Mouse (Mus musculus) hindbrain, embryonic 13.5 days (tissue): ENCODE measurements around the gene 1700016D06Rik. TPM values are rescaled to one million over a fixed set of nuclear protein-coding genes. Genes with fewer than 3 reads are reported as not detected.

ENCODE experiments used
- ATAC-seq: fragments of 200-750 bp; cut with Nextera tagmentation; 2 replicates; pipeline ENCODE4 v1.8.0; 2017; ENCODE audit warnings: moderate TSS enrichment; ENCODE audit not compliant: low FRiP score
- H3K27ac ChIP-seq: fragments of 300-500 bp; sonication (generic); 2 replicates; pipeline ENCODE4 v1.5.1; 2015; ENCODE audit warnings: inconsistent platforms, mild to moderate bottlenecking, moderate library complexity
- H3K27me3 ChIP-seq: fragments of 300-500 bp; sonication (generic); 2 replicates; pipeline ENCODE4 v1.6.1; 2015; ENCODE audit warnings: mild to moderate bottlenecking, inconsistent platforms
- H3K36me3 ChIP-seq: fragments of 300-500 bp; sonication (generic); 2 replicates; pipeline ENCODE4 v1.6.1; 2015; ENCODE audit warnings: mild to moderate bottlenecking, inconsistent platforms
- H3K4me1 ChIP-seq: fragments of 300-500 bp; sonication (generic); replicated peaks from 2 replicates; pipeline ENCODE4 v1.6.1; 2015; ENCODE audit warnings: inconsistent platforms
- H3K4me2 ChIP-seq: fragments of 300-500 bp; sonication (generic); 2 replicates; pipeline ENCODE4 v1.6.1; 2015; ENCODE audit warnings: inconsistent platforms, mild to moderate bottlenecking, moderate library complexity
- H3K4me3 ChIP-seq: fragments of 300-500 bp; sonication (generic); 2 replicates; pipeline ENCODE4 v1.5.1; 2015; ENCODE audit warnings: mild to moderate bottlenecking, inconsistent platforms
- H3K9ac ChIP-seq: fragments of 300-500 bp; sonication (generic); 2 replicates; pipeline ENCODE4 v1.6.1; 2015; ENCODE audit warnings: mild to moderate bottlenecking, inconsistent platforms
- H3K9me3 ChIP-seq: fragments of 300-500 bp; sonication (generic); 2 replicates; pipeline ENCODE4 v1.6.1; 2016; ENCODE audit warnings: inconsistent platforms
- WGBS: fragments of 180-500 bp; shearing (Covaris S2); methylation state at CpG from one replicate; pipeline ENCODE4 v1.1.7; 2015; 5-methylcytosine and 5-hydroxymethylcytosine counted together
- polyA plus RNA-seq: library from polyadenylated mRNA; unstranded; fragments of >200 nt; fragmentation: Nextera tagmentation; extraction: Ambion mirVana; gene quantifications from 2 replicates; pipeline ENCODE4 v1.2.1, GENCODE M21; 2015

1700016D06Rik gene
- not detected in 2 replicates for polyA plus RNA-seq

DNA sequence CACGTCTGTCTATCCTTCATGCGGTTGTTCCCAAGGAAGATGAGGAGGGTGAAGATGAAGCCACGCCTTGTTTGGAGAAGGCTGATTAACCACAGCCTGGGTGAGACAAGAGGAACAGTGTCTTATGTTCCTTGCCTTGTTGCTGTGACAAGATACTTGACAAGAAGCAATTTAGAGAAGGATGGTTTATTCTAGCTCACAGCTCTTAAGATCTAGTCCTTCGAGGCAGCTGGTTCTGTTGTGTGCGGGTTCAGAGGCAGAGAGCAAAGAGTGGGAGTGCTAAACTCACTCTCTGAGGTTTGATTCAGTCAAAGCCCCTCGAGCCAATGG lies at the start of gene 1700016D06Rik:
1700016D06Rik (minus strand) TSS at position 31 of the 330 bp plus-strand sequence.
- H3K4me3 ChIP-seq: peak within 1 kb of the TSS; percentile 15; the same call in 1 of the 2 replicates
- no peak for ATAC-seq
- no peak within 1 kb of the TSS for H3K27ac ChIP-seq
- 0 out of 2 replicates have a peak, but pooled peaks cover 11% of the 10 kb centered on the region for H3K27me3 ChIP-seq
- H3K36me3 ChIP-seq: no peaks in the 10 kb centered on the region
- 70% methylated on average over 6 of the region's 6 CpGs for WGBS
- no peaks in the 10 kb centered on the region for H3K9me3 ChIP-seq
- H3K9ac ChIP-seq: peak within 1 kb of the TSS; percentile 60; the same call in 1 of the 2 replicates
- peak within 1 kb of the TSS; percentile 51 for H3K4me2 ChIP-seq
- peaks cover 4% of the 10 kb centered on the region for H3K4me1 ChIP-seq

DNA sequence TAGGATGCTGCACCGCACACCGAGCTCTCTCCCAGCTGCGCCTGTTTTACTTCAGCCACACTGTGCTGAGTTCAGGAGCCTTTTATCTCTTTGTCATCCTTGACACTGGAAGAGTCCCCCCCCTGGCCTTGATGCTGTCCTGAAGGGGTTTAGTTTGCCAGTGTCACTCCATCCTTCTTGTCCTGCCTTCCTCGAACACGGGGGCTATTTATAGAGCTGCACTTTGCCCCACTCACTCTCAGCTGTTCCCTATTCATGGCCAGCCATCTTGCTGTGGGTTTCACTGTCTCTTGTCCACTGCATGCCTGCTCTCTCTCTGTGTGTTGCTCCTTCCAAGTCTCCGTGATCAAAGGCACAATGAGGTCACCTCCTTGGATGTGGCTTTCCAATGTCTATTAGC lies 48.6 kb upstream of the 1700016D06Rik start:
- Histone ChIP-seq H3K36me3 (no peaks in the 10 kb centered on the region), H3K4me2 (no peak overlapping the region), H3K4me3 (no peak overlapping the region), H3K4me1 (peaks cover 28% of the 10 kb centered on the region), H3K27ac (no peak overlapping the region), H3K27me3 (no peaks in the 10 kb centered on the region), H3K9me3 (no peaks in the 10 kb centered on the region), H3K9ac (no peak overlapping the region)
- 69% methylated on average over 6 of the region's 6 CpGs for WGBS
- no peak for ATAC-seq

DNA sequence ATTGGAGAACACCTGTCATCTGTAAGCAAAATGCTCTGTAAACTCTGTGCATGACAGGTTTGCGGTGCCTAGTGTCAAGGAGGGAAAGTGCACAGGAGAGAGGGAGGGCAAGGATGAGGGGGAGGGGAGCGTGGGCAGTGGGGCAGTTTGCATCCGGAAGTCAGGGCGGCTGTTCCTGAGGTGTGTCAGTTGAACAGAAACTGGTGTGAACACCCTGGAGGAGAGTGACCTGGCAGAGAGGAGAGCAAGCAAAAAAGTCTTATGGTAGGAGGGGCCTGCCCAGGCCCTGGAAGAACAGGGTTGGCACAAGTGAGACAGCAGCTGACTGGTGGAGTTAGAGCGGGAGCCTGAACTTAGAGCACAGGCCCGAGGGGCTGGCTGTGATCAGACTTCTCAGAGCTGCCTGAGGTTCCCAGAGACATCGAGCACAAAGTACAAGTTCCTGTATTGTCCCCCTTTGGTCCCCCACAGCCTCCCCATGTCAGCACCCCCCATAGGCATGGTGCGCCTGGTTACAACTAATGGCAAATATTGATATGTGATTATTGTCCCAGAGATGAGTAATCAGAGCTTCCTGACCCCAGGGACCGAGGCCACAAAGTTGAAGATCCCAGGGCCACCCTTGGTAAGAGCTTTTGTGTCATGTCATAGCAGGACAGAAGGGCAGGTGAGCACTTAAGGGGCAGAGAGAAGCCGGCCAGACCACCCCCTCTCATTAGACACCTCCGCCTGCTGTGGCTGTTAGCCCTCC lies 46.2 kb upstream of the 1700016D06Rik start:
- Histone ChIP-seq H3K4me1 (peaks cover 34% of the 10 kb centered on the region; the same call in 1 of the 2 replicates), H3K9ac (0 out of 2 replicates have a peak overlapping the region, but pooled peaks have one; percentile 35), H3K27ac (no peak overlapping the region), H3K4me2 (no peak overlapping the region), H3K36me3 (no peaks in the 10 kb centered on the region), H3K27me3 (no peaks in the 10 kb centered on the region), H3K9me3 (no peaks in the 10 kb centered on the region), H3K4me3 (no peak overlapping the region)
- no peak for ATAC-seq
- 90% methylated on average over 11 of the region's 11 CpGs for WGBS

DNA sequence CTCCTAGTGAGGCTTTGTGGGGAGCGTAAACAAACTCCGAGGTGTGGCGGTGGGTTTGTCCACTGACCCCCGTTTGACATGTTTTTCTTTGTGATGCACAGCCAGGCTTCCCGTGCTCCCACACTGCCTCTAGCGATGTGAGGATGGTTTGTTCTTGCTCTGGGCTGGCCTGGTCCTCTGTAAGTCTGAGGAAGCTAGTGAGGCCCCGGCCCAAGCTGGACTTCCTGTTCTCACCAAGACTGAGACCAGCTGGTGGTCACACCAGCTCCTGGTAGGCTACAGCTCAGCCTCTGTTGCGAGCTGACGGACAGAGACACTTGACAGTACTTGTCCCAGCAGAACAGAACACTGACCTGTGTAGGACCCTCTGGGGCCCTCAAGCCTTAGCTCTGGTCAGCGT lies 42.7 kb upstream of the 1700016D06Rik start:
- no peak overlapping the region for H3K4me2 ChIP-seq

DNA sequence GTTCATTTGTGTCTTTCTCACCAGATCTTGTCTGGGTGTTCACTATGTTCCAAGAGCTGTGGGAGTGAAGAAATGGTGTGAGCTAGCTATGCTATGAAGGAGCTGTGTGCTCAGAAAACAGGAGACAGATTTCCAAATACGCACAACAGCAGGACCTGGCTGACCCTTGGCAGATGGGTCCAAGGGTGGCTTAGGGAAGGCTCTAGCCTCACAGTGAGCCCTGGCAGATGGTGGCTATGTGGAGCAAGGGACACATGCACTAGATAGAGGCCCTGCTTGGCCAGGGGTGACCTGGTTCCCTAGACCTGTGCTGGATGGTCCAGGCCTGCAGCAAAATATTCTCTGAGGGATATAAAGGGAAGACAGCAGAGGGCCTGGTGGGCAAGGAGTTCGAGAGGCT lies 40.0 kb upstream of the 1700016D06Rik start:
- ATAC-seq: no peak
- H3K36me3 ChIP-seq: peaks cover 43% of the 10 kb centered on the region
- H3K9me3 ChIP-seq: no peaks in the 10 kb centered on the region
- H3K27me3 ChIP-seq: no peaks in the 10 kb centered on the region
- WGBS: 90% methylated on average over 2 of the region's 2 CpGs
- H3K4me1 ChIP-seq: 0 out of 2 replicates have a peak, but pooled peaks cover 14% of the 10 kb centered on the region
- H3K9ac ChIP-seq: no peak overlapping the region
- no peak overlapping the region for H3K27ac ChIP-seq
- H3K4me3 ChIP-seq: no peak overlapping the region
- H3K4me2 ChIP-seq: no peak overlapping the region

More for the DNA sequence above, 42.7 kb upstream of the 1700016D06Rik start:
- Histone ChIP-seq H3K27me3 (no peaks in the 10 kb centered on the region), H3K4me3 (no peak overlapping the region), H3K36me3 (peaks cover 23% of the 10 kb centered on the region), H3K9ac (no peak overlapping the region), H3K9me3 (no peaks in the 10 kb centered on the region), H3K27ac (no peak overlapping the region), H3K4me1 (peaks cover 33% of the 10 kb centered on the region; the same call in 1 of the 2 replicates)
- no peak for ATAC-seq
- WGBS: 83% methylated on average over 10 of the region's 10 CpGs

DNA sequence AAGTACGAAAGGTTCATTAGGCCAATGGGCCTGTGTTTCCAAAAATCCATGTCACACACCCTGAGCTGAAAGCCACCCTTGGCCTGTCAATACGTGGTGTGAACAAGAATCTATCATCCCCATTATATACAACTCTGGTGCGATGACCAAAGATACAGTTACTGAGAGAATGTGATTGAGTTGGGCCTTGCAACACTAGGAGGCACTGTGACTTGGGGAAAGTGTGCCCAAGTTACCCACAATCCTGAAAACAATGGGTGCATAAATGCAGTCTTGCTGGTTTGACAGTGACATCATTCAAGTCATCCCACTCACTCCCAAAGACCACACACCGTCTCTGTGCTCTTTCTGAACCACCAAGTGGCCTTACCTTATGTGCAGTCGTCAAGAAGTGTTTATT lies 38.2 kb upstream of the 1700016D06Rik start:
- no peak for ATAC-seq
- WGBS: 88% methylated on average over 5 of the region's 5 CpGs
- Histone ChIP-seq H3K9ac (no peak overlapping the region), H3K27ac (no peak overlapping the region), H3K4me3 (no peak overlapping the region), H3K9me3 (no peaks in the 10 kb centered on the region), H3K4me2 (no peak overlapping the region), H3K27me3 (no peaks in the 10 kb centered on the region), H3K36me3 (peaks cover 56% of the 10 kb centered on the region), H3K4me1 (peaks cover 22% of the 10 kb centered on the region; the same call in 1 of the 2 replicates)

DNA sequence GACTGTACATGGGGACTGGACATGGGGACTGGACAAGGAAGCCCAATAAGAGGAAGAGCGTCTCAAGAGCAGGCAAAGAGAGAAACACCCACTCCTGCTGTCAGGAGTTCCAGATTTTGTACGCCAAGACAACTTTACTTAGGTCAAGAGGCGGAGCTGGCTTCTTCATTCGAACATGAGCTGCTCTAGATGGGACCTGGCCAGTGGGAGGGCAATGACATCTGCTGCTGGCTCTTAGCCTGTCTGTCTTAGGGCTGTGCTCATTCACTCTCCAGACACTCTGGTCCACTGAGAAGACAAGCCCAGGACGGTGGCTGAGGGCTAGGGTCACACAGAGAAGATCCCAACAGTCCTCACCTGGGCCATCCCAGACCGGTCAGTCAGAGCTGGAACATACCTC lies 36.2 kb upstream of the 1700016D06Rik start:
- WGBS: 91% methylated on average over 6 of the region's 6 CpGs
- Histone ChIP-seq H3K4me2 (no peak overlapping the region), H3K9me3 (no peaks in the 10 kb centered on the region), H3K27ac (no peak overlapping the region), H3K4me1 (peaks cover 21% of the 10 kb centered on the region), H3K36me3 (peaks cover 56% of the 10 kb centered on the region), H3K9ac (no peak overlapping the region), H3K4me3 (no peak overlapping the region), H3K27me3 (no peaks in the 10 kb centered on the region)
- no peak for ATAC-seq

DNA sequence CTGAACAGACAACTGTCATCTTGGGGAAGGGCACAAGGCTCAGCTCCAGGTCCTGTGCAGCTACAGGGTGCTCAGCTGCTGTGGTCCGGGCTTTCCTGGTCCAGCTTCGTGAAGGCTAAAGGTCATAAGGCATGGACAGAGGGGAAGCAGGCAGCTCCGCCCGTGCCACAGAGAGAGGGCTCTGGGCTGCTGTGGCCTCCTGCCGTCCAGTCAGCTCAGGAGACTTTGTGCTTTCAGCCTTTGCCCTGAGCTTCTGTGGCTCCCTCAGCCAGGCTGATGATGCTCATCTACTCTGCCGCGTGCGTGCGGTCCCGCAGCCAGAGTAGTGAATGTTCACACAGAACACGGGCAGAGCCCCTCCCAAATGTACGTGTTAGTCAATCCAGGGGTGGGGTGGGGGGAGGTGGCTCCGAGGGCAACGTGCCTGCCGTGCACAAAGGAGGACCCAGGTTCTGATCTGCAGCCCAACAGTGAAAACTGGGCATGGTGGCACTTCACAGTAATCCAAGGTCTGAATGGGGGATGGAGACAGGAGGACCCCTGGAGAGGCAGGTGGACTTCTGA lies 34.9 kb upstream of the 1700016D06Rik start:
- Histone ChIP-seq H3K27me3 (no peaks in the 10 kb centered on the region), H3K9me3 (no peaks in the 10 kb centered on the region), H3K9ac (no peak overlapping the region), H3K4me1 (peaks cover 26% of the 10 kb centered on the region), H3K36me3 (peaks cover 53% of the 10 kb centered on the region), H3K4me2 (no peak overlapping the region), H3K27ac (no peak overlapping the region), H3K4me3 (no peak overlapping the region)
- WGBS: 86% methylated on average over 15 of the region's 15 CpGs
- ATAC-seq: no peak

DNA sequence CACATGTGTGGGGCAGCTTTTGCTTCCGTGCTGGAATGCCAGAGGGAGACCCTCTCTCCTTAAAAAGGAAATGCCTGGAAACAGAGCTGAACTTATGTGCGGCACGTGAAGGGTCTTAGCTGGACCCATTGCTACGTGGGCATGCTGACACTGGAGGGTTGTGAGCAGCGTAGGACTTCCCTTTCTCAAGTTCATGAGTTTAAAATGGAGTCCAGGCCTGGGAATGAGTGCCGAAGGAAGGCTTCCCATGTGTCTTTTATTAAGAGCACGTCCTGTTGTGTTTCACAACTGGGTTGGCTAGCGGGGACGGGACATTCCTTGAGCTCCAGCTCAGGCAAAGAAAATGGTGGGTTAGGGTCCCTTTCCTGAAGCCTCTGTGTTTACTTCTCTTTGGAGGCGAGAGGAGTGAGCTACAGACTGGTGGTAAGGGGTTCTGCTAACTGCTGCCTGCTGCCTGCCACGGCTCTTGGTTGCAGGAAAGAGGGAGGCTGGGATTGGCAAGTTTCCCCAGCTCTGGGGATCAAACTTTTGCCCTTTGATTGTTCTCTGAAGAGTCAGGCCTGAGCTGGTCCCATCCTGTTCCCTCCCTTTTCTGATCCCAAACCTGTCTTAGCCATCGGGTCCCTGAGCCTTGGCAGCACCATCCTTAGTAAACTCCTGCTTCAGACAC lies 29.5 kb upstream of the 1700016D06Rik start:
- no peak for ATAC-seq
- peak overlapping the region; percentile 74 for H3K4me3 ChIP-seq
- 0 out of 2 replicates have a peak overlapping the region, but pooled peaks have one; percentile 30 for H3K27ac ChIP-seq
- no peaks in the 10 kb centered on the region for H3K9me3 ChIP-seq
- H3K4me2 ChIP-seq: peak overlapping the region; percentile 77
- peaks cover 9% of the 10 kb centered on the region for H3K36me3 ChIP-seq
- peaks cover 48% of the 10 kb centered on the region for H3K4me1 ChIP-seq
- H3K9ac ChIP-seq: peak overlapping the region; percentile 97
- 63% methylated on average over 12 of the region's 12 CpGs for whole genome bisulfite sequencing
- H3K27me3 ChIP-seq: 0 out of 2 replicates have a peak, but pooled peaks cover 5% of the 10 kb centered on the region

DNA sequence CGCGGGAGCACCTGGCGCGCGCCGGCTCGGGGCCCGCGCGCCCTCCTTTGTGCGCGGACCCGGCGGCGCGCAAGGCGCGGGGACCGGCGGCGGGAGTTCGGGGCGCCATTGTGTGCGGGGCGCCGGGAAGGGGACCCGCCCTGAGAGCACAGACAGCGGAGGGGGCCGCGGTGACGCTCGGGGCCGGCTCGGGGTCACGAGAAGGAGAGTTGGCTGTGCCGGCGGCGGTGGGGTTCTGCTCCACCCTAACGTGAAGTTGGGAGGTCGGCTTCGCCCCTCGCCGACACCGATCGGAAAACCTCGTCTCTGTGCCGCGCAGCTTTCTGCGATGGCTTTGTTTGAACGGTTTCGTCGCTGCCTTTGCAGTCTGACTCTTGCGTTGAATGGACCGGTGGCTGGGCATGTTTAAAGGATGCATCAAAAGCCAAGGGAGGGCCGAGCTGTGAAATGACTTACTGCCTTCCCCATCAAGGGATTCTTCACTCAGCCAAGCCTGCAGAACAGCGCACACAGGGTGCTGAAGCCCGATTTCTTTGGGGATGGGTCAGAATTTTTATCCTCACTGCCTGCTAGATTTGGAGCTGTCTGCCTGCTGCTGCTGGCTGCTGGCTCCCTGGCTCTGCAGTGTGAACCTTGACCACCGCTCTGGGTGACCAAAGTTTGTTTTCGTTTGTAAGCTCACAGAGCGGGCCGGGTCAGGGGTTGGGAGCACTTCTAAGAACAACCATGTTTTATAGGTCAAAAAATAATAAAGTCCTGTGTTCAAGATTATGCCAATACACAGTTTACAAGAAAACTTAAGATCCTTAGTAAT lies 27.8 kb upstream of the 1700016D06Rik start:
- Histone ChIP-seq H3K4me1 (peaks cover 39% of the 10 kb centered on the region), H3K27me3 (peaks cover 18% of the 10 kb centered on the region; the same call in 1 of the 2 replicates), H3K36me3 (no peaks in the 10 kb centered on the region), H3K4me3 (peak overlapping the region; percentile 74), H3K9me3 (no peaks in the 10 kb centered on the region), H3K27ac (peak overlapping the region; percentile 100), H3K4me2 (peak overlapping the region; percentile 77), H3K9ac (peak overlapping the region; percentile 97)
- under 1% methylated on average over 60 of the region's 61 CpGs for WGBS
- ATAC-seq: peak; percentile 46; the same call in 1 of the 2 replicates

DNA sequence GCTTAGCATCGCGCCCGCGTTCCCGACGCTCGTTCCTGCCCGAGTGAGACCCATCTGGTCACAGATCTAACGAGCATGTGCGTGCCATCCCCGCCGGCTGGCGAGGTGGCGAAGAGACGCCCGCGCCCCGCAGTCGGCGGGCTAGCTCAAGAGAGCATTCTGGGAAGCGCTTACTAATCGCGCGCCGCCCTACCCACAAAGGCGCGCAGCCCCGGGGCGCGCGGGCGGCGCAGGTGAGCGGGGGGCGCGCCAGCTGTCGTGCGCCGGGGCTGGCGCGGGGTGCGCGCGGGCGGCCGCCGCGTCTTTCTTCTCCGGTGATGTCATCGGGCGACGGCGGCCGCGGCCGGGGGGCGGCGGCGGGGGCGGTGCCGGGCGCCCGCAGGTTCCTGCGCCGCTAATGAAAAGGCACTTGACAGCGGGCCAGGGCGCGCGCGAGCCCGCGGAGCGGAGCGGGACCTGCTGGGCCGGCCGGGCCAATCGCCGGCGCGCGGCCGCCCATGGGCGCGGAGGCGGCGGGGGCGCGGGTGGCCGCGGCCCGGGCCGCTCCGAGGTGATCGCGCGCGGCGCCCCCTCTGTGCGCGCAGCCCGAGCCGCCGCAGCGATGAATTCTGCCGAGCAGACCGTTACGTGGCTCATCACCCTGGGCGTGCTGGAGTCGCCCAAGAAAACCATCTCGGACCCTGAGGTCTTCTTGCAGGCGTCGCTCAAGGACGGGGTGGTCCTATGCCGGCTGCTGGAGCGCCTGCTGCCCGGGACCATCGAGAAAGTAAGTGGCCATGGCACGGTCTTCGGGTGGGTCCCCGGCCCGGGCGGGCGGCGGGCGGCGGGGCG lies 27.0 kb upstream of the 1700016D06Rik start, which contains the start of gene Arhgef7:
Arhgef7 (plus strand) TSS at position 71 of the 831 bp plus-strand sequence.
- Histone ChIP-seq H3K4me1 (peaks cover 37% of the 10 kb centered on the region), H3K36me3 (no peaks in the 10 kb centered on the region), H3K4me2 (peak within 1 kb of the TSS; percentile 77), H3K27me3 (peaks cover 23% of the 10 kb centered on the region; the same call in 1 of the 2 replicates), H3K9ac (peak within 1 kb of the TSS; percentile 97), H3K27ac (peak within 1 kb of the TSS; percentile 100), H3K9me3 (no peaks in the 10 kb centered on the region), H3K4me3 (peak within 1 kb of the TSS; percentile 74)
- WGBS: under 1% methylated on average over 116 of the region's 127 CpGs
- peak; percentile 89 for ATAC-seq
